Mouse (Mus musculus): ENCODE data around the gene Grb14. TPM values are rescaled to one million over a fixed set of nuclear protein-coding genes. Genes with fewer than 3 reads are reported as not detected.

The Grb14 gene
- polyA plus RNA-seq (2015; fragmentation: Nextera tagmentation; extraction: Ambion mirVana), result 97.3 and 111 TPM in 2 replicates

DNA sequence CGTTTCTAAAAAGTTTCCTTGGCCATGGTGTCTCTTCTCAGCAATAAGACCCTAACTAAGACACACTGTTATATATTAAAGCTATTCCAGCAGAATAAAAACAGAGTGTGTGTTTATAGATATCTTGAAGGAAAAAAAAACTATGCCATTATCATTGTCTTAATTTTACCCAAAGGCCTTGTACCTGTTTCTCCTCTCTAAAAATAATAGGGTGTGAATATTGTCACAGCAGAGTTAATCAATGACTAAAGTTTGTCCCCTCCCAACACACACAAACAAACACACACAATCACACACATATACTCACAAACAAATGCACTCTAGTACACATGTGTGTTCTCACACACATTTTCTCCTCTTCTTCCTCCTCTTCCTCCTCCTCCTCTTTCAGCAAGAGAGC is at the start of gene Grb14:
Gene Grb14 (minus strand): TSS at position 101 of the 400 bp plus-strand sequence.
- H3K27ac ChIP-seq, result no peak within 1 kb of the TSS
- no peaks in the 10 kb centered on the region for H3K27me3 ChIP-seq
- H3K4me2 ChIP-seq, result no peak within 1 kb of the TSS
- H3K4me3 ChIP-seq, result no peak within 1 kb of the TSS
- WGBS, result 85% methylated on average over 1 of the region's 1 CpGs
- no peaks in the 10 kb centered on the region for H3K9me3 ChIP-seq (replicated peaks)
- H3K36me3 ChIP-seq, result no peaks in the 10 kb centered on the region
- ATAC-seq (replicated peaks; ENCODE audit: insufficient number of reproducible peaks, insufficient read depth, low FRiP score, low read depth), result no peak
- peaks cover 10% of the 10 kb centered on the region; the same call in 1 of the 2 replicates for H3K4me1 ChIP-seq (replicated peaks)
- no peak within 1 kb of the TSS for H3K9ac ChIP-seq

DNA sequence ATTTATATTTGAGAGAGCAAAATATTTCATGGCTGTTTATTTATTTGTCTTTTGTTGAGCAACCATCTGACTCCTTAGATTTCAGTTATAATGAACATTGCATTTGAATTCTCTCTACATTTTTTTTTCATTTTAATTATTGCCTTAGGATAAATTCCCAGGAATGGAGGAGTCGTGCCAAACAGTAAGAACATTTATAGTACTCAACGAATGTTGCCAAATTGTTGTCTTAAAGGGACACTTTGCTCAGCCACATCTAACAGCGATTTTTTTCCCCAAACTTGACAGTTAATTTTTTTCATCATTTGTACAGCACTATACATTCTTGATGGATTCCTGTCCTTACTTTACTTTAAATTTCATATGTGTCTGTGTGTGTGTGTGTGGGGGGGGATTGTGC is 47.4 kb upstream of the Grb14 start:
- ATAC-seq (replicated peaks; ENCODE audit: insufficient number of reproducible peaks, insufficient read depth, low FRiP score, low read depth), result no peak
- no peak overlapping the region for H3K4me2 ChIP-seq
- H3K27me3 ChIP-seq, result no peaks in the 10 kb centered on the region
- H3K9ac ChIP-seq, result no peak overlapping the region
- H3K9me3 ChIP-seq (replicated peaks), result no peaks in the 10 kb centered on the region
- 0 out of 2 replicates have a peak, but pooled peaks cover 2% of the 10 kb centered on the region for H3K4me1 ChIP-seq (replicated peaks)
- no peak overlapping the region for H3K27ac ChIP-seq
- no peak overlapping the region for H3K4me3 ChIP-seq
- no peaks in the 10 kb centered on the region for H3K36me3 ChIP-seq
- WGBS, result 62% methylated on average over 3 of the region's 3 CpGs

DNA sequence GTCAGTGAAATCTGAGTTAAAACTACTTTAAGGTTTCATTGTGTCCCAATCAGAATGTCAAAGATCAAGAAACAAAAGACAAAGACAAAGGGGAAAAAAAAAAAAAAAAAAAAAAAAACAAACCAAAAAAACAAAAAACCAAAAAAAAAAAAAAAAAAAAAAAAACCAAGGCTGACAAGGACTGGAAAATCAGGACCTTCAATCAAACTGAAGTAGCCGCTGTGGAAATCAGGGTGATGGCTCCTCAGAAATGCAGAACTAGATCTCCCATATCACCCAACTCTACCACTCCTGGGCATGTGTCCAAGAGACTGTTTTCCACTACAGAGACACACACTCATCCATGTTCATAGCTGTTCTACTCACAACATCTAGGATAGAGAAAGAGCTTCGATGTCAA is 29.0 kb upstream of the Grb14 start:
- H3K4me2 ChIP-seq, result no peak overlapping the region
- H3K4me1 ChIP-seq (replicated peaks), result no peaks in the 10 kb centered on the region
- 68% methylated on average over 2 of the region's 2 CpGs for WGBS
- H3K27me3 ChIP-seq, result no peaks in the 10 kb centered on the region
- H3K9ac ChIP-seq, result no peak overlapping the region
- H3K4me3 ChIP-seq, result no peak overlapping the region
- H3K9me3 ChIP-seq (replicated peaks), result no peaks in the 10 kb centered on the region
- no peaks in the 10 kb centered on the region for H3K36me3 ChIP-seq
- ATAC-seq (replicated peaks; ENCODE audit: insufficient number of reproducible peaks, insufficient read depth, low FRiP score, low read depth), result no peak
- no peak overlapping the region for H3K27ac ChIP-seq

DNA sequence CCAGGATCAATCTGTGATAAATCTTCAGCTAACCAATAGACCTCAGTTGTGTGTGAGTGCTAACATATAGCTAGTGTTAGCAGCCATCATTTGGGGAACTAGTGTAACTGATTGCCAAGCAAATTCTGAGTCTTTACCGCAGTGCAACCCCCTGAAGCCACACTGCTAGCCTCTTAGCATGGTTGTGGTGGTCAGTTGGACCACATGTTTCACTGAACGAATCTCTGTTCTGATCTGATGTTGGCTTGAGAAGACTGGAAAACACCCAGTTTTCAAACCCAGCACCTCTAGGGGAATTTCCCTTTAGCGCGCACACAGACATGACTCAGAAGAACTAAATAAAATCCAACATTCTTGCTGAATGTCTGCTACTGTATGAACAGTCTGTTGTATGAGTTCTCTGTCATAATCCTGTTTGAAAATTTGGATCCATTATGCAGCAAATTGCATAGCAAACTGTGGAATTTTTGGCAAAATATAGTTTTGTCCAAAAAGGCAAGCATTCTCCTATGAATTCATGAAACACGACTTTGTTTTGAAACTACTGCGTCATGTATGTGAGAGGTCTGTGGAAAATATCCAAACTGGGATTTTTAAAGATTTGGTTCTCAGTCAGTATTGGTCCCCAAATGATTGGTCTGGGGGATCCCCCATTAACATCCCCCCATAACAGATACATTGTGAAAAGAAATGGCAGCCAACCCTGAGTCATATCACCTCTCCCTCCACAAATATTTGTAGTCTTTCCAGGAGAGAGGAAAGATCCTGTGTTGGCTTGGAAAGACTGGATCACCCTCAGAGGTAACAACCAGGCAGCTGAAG is 27.6 kb upstream of the Grb14 start:
- Histone ChIP-seq H3K4me1 (replicated peaks) (no peaks in the 10 kb centered on the region), H3K4me2 (no peak overlapping the region), H3K4me3 (no peak overlapping the region), H3K36me3 (no peaks in the 10 kb centered on the region), H3K27me3 (no peaks in the 10 kb centered on the region), H3K27ac (no peak overlapping the region), H3K9ac (no peak overlapping the region), H3K9me3 (replicated peaks) (no peaks in the 10 kb centered on the region)
- ATAC-seq (replicated peaks; ENCODE audit: insufficient number of reproducible peaks, insufficient read depth, low FRiP score, low read depth), result no peak
- 92% methylated on average over 6 of the region's 6 CpGs for WGBS

DNA sequence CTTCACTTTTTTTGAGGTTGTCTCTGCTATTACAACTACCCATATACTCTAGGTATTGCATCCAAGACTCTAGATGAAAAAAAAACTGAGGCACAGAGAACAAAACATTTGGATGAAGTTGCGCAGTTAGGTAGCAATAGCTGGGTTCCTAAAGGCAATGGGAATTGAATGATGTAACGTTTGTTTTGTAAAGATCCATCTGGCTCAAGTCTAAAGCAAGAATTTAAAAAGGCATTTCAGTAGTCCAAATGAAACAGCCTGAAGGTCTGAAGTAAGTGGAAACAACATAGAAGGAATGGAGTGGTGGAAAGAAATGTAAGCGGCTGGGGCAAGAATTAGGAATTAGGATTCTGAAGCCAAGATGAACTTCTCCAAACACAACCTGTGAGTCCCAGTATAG is 26.0 kb upstream of the Grb14 start:
- Histone ChIP-seq H3K9ac (no peak overlapping the region), H3K36me3 (no peaks in the 10 kb centered on the region), H3K9me3 (replicated peaks) (no peaks in the 10 kb centered on the region), H3K4me2 (no peak overlapping the region), H3K27ac (no peak overlapping the region), H3K4me3 (no peak overlapping the region), H3K4me1 (replicated peaks) (0 out of 2 replicates have a peak, but pooled peaks cover 3% of the 10 kb centered on the region), H3K27me3 (no peaks in the 10 kb centered on the region)
- no peak for ATAC-seq (replicated peaks; ENCODE audit: insufficient number of reproducible peaks, insufficient read depth, low FRiP score, low read depth)
- WGBS, result 94% methylated on average over 3 of the region's 3 CpGs

DNA sequence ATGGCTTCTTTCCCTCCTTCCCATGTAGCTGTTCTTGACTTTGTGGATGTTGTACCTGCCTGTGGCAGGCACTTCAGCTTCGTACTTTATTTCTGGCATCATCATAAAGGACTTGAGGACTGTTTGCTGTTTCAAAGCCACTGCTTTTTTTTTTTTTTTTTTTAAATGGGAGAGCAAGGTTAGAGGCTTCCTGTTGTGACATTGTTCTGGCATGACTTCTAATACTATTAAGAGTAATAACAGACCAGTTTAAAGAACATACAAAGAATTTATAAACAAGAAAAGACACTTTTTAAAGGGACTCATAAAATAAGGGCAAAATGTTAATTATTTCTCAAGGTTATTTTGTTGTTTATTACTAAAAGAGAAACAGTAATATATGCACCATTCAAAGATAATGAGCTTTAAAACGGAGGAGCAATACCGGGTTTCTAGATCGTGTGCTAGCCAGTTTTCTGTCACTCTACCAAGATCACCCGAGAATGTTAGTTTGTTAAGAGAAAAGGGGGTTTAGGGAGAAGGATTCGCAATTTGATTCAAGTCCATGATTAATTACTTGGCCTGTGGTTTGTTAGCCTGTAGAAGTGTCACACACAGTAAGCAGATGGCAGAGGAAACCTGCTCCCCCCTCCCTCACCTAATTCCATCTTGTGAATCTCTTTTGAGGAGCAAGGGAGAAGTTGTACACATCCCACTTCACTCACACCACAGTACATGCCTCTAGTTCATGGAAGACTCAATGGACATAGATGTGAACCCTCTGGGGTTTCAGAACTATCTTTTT is 23.6 kb upstream of the Grb14 start:
- H3K27ac ChIP-seq, result no peak overlapping the region
- ATAC-seq (replicated peaks; ENCODE audit: insufficient number of reproducible peaks, insufficient read depth, low FRiP score, low read depth), result no peak
- H3K4me1 ChIP-seq (replicated peaks), result peaks cover 8% of the 10 kb centered on the region
- no peaks in the 10 kb centered on the region for H3K27me3 ChIP-seq
- H3K4me2 ChIP-seq, result no peak overlapping the region
- 68% methylated on average over 6 of the region's 6 CpGs for WGBS
- H3K4me3 ChIP-seq, result no peak overlapping the region
- H3K9ac ChIP-seq, result no peak overlapping the region
- H3K36me3 ChIP-seq, result no peaks in the 10 kb centered on the region
- no peaks in the 10 kb centered on the region for H3K9me3 ChIP-seq (replicated peaks)

DNA sequence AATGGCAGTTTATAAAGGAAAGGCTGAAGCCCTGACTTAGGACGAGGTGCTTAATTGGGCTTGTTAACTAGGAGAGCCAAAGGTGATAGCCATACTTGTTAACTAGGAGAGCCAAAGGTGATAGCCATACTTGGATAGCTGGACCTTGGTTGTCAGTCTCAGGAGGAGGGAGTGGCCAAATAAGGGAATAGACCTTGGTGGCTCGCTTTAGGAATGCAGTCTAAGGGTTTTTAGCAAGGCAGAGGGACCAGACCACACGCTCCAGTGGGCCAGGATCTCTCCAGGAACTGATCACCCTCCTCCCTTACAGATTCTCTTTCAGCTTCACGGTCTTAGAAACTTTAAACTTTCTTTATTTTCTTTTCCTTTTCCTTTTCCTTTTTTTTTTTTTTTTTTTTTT is 13.4 kb upstream of the Grb14 start:
- Histone ChIP-seq H3K4me2 (peak overlapping the region; percentile 26; the same call in 1 of the 2 replicates), H3K4me3 (0 out of 2 replicates have a peak overlapping the region, but pooled peaks have one; percentile 5), H3K36me3 (no peaks in the 10 kb centered on the region), H3K27ac (peak overlapping the region; percentile 72), H3K9me3 (replicated peaks) (no peaks in the 10 kb centered on the region), H3K9ac (no peak overlapping the region; the same call in 1 of the 2 replicates), H3K4me1 (replicated peaks) (peaks cover 5% of the 10 kb centered on the region), H3K27me3 (no peaks in the 10 kb centered on the region)
- WGBS, result 14% methylated on average over 4 of the region's 4 CpGs
- ATAC-seq (replicated peaks; ENCODE audit: insufficient number of reproducible peaks, insufficient read depth, low FRiP score, low read depth), result peak; percentile 62; the same call in 1 of the 2 replicates

DNA sequence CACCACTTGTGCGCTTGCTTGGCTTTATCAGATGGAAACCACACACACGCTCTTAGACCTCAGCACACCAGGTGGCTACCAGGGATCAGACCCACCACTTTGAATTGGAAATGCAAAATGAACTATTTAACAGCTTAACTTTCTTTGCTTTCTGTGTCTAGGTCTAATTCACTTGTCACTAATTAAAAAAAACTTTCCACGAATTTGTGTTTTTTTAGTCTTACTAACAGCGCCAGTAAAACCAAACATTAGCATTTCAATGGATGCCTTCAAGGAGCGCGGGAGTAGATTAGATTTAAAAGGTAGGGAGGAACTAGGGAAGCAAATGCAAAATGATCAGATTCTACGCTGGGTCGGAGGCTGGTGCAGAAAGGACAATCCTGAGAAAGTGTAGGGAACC is 12.8 kb upstream of the Grb14 start:
- H3K27me3 ChIP-seq, result no peaks in the 10 kb centered on the region
- H3K27ac ChIP-seq, result peak overlapping the region; percentile 72
- 44% methylated on average over 8 of the region's 8 CpGs for WGBS
- H3K4me3 ChIP-seq, result no peak overlapping the region
- peak overlapping the region; percentile 26; the same call in 1 of the 2 replicates for H3K4me2 ChIP-seq
- H3K9me3 ChIP-seq (replicated peaks), result no peaks in the 10 kb centered on the region
- no peak for ATAC-seq (replicated peaks; ENCODE audit: insufficient number of reproducible peaks, insufficient read depth, low FRiP score, low read depth)
- peaks cover 5% of the 10 kb centered on the region for H3K4me1 ChIP-seq (replicated peaks)
- H3K9ac ChIP-seq, result no peak overlapping the region
- H3K36me3 ChIP-seq, result no peaks in the 10 kb centered on the region

DNA sequence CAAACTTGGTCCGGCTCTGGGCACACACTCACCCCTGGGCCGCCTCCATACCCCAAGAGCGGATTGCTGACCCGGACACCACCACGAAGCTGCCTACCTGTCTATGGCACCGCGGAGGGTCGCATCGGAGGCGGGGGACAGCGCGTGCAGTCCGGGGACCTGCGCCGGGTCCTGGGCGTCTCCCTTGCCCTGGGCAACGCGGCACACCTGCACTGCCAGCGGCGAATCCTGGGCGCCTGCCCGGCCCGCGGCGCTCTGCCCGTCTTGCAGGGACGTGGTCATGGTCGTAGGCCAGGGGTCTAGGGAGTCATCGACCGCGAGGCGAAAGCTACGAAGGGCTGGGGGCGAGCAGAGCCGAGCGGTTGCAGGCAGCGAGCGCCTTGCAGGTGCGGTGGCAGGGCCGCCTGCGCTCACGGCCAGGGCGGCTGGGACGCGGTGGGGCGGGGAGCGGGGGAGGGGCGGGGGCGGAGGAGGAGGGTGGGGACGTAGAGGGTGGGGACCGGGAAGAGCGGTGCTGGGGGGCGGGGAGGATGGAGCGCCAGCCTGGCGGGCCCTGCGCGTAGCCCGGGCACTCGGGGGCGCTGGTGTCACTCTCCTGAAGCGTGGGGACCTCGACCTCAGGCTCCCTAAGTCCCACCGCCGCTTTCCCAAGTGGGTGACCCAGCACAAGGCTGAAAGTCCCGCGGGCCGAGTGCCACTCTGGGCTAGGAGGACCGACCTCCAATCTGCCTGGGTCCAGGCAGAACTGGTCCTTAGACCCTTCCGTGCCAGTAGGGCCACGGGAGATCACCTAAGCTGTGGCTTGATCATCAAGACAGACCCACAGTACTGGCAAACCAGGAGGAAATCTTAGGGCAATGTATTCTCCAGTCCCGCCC is 2.2 kb downstream of the Grb14 start:
- ATAC-seq (replicated peaks; ENCODE audit: insufficient number of reproducible peaks, insufficient read depth, low FRiP score, low read depth), result peak; percentile 94
- H3K4me2 ChIP-seq, result peak overlapping the region; percentile 91
- peaks cover 10% of the 10 kb centered on the region; the same call in 1 of the 2 replicates for H3K4me1 ChIP-seq (replicated peaks)
- H3K9ac ChIP-seq, result peak overlapping the region; percentile 88
- WGBS, result under 1% methylated on average over 60 of the region's 71 CpGs
- no peaks in the 10 kb centered on the region for H3K9me3 ChIP-seq (replicated peaks)
- H3K4me3 ChIP-seq, result peak overlapping the region; percentile 84
- no peaks in the 10 kb centered on the region for H3K36me3 ChIP-seq
- H3K27me3 ChIP-seq, result no peaks in the 10 kb centered on the region
- peak overlapping the region; percentile 76 for H3K27ac ChIP-seq

DNA sequence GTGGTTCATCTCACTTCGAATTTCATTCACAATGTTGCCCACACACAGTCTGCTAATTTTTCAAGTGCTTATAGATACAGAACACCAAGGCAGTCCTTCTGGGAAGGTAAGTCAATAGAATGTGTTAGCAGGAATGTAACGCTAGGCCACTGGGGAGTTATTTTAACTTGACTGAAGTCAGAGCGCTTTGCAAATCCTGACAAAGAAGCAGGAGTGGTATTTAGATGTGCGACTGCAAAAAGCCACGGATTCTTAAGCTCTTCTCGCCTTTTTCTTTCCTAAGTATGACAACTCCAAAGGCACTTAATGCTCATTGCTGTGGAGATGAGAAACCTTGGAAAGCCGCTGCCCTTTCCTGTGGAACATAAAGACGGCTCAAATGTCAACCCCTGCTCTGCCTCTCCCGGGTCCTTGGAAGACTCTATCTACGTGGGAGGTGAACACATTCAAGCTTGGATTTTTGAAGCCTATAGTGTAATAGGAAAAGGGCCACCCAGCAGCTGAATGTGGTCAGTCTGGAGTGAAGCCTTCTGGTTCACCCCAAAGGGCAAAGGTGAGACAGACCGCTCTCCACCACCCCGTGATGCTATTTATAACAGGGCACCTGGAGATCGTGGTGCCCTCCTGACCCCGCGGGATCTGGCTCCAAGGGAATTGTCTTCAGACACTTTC is 3.0 kb downstream of the Grb14 start:
- H3K27ac ChIP-seq, result peak overlapping the region; percentile 76
- H3K9me3 ChIP-seq (replicated peaks), result no peaks in the 10 kb centered on the region
- no peaks in the 10 kb centered on the region for H3K27me3 ChIP-seq
- H3K36me3 ChIP-seq, result no peaks in the 10 kb centered on the region
- peak overlapping the region; percentile 84 for H3K4me3 ChIP-seq
- peak overlapping the region; percentile 88 for H3K9ac ChIP-seq
- peaks cover 10% of the 10 kb centered on the region; the same call in 1 of the 2 replicates for H3K4me1 ChIP-seq (replicated peaks)
- WGBS, result 9% methylated on average over 15 of the region's 15 CpGs
- peak overlapping the region; percentile 91 for H3K4me2 ChIP-seq
- ATAC-seq (replicated peaks; ENCODE audit: insufficient number of reproducible peaks, insufficient read depth, low FRiP score, low read depth), result no peak; the same call in 1 of the 2 replicates

Data from heart, embryonic 15.5 days (tissue).